Mouse (Mus musculus) forebrain, embryonic 11.5 days (tissue): ENCODE measurements at regions not wholly inside any gene's neighbourhood (a gene's known extent, or its start where the extent isn't known, plus 50 kb on each side); places are given as distances from the start of the nearest gene placed in this dataset.
"Not testable (repeated sequence)": the region's sequence is repeated elsewhere in the genome, so short reads cannot be mapped to it uniquely, and the experiment has no call there.

Source experiments
- ATAC-seq: fragments of 200-750 bp; cut with Nextera tagmentation; replicated peaks from 2 replicates; pipeline ENCODE4 v1.8.0; 2017; ENCODE audit warnings: moderate TSS enrichment; ENCODE audit not compliant: low FRiP score
- DNase-seq: peaks from one replicate; pipeline ENCODE4 v3.0.0-alpha.2; 2017; ENCODE audit warnings: low spot score
- H3K27ac ChIP-seq: fragments of 300-500 bp; sonication (generic); 2 replicates; pipeline ENCODE4 v1.5.1; 2014; ENCODE audit warnings: low read depth, low read length
- H3K27me3 ChIP-seq: fragments of 300-500 bp; sonication (generic); 2 replicates; pipeline ENCODE4 v1.6.1; 2014; ENCODE audit warnings: mild to moderate bottlenecking, low read length, mixed read lengths; ENCODE audit not compliant: control insufficient read depth, insufficient read depth
- H3K36me3 ChIP-seq: fragments of 300-500 bp; sonication (generic); 2 replicates; pipeline ENCODE4 v1.6.1; 2014; ENCODE audit warnings: mild to moderate bottlenecking, low read length, moderate library complexity, mixed read lengths; ENCODE audit not compliant: control insufficient read depth, insufficient read depth
- H3K4me1 ChIP-seq: fragments of 300-500 bp; sonication (generic); replicated peaks from 2 replicates; pipeline ENCODE4 v1.6.1; 2014; ENCODE audit warnings: low read length, mixed read lengths; ENCODE audit not compliant: control insufficient read depth, insufficient read depth
- H3K4me2 ChIP-seq: fragments of 300-500 bp; sonication (generic); 2 replicates; pipeline ENCODE4 v1.6.1; 2014; ENCODE audit warnings: low read depth, mild to moderate bottlenecking, low read length, moderate library complexity, mixed read lengths; ENCODE audit not compliant: severe bottlenecking
- H3K4me3 ChIP-seq: fragments of 300-500 bp; sonication (generic); 2 replicates; pipeline ENCODE4 v1.5.1; 2014; ENCODE audit warnings: low read depth, low read length
- H3K9ac ChIP-seq: fragments of 300-500 bp; sonication (generic); 2 replicates; pipeline ENCODE4 v1.6.1; 2014; ENCODE audit warnings: low read length
- H3K9me3 ChIP-seq: fragments of 300-500 bp; sonication (generic); 2 replicates; pipeline ENCODE4 v1.6.1; 2016; ENCODE audit warnings: low read length, mixed read lengths; ENCODE audit not compliant: control insufficient read depth
- WGBS: fragments of 180-500 bp; shearing (Covaris S2); extraction: QIAGEN DNeasy Blood & Tissue Kit; methylation state at CpG from one replicate; pipeline ENCODE4 v1.1.7; 2014; 5-methylcytosine and 5-hydroxymethylcytosine counted together

DNA sequence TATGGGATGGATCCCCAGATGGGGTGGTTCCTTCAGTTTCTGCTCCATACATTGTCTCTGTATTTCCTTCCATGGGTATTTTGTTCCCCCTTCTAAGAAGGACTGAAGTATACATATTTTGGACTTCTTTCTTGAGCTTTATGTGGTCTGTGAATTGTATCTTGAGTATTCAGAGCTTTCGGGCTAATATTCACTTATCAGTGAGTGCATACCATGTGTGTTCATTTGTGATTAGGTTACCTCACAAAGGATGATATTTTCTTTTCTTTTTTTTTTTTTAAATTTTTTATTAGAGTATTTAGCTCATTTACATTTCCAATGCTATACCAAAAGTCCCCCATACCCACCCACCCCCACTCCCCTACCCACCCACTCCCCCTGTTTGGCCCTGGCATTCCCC, 657.8 kb downstream of the Kcnt2 start:
- not testable (repeated sequence) for ATAC-seq, H3K27me3 ChIP-seq, H3K27ac ChIP-seq, DNase-seq, H3K9me3 ChIP-seq, H3K4me3 ChIP-seq, H3K36me3 ChIP-seq, H3K4me1 ChIP-seq, H3K9ac ChIP-seq, H3K4me2 ChIP-seq
- WGBS: 93% methylated on average over 1 of the region's 1 CpGs

DNA sequence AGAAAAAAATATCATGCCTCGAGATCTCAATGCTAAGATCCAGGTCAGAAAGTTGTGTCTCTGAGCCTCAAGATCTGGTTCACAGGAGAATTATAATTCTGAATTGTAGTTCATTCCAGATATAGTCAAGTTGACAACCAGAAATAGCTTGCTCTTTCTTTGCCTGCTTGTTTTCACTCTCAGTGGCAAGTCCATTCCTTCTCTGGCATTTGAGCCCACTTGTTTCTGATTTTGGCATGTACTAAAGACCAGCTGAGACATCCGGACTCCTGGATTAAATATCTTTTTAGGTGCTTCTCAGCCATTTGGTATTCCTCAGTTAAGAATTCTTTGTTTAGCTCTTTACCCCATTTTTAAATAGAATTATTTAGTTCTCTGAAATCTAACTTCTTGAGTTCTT, 667.6 kb downstream of the Kcnt2 start:
- no peaks in the 10 kb centered on the region for H3K9me3 ChIP-seq
- H3K4me3 ChIP-seq: no peak overlapping the region
- ATAC-seq (no peak), DNase-seq (no peak)
- H3K4me2 ChIP-seq: no peak overlapping the region
- no peaks in the 10 kb centered on the region for H3K4me1 ChIP-seq
- no peak overlapping the region for H3K9ac ChIP-seq
- 78% methylated on average over 2 of the region's 2 CpGs for WGBS
- no peak overlapping the region for H3K27ac ChIP-seq
- H3K36me3 ChIP-seq: no peaks in the 10 kb centered on the region
- H3K27me3 ChIP-seq: no peaks in the 10 kb centered on the region

- Histone ChIP-seq H3K4me2 (no peak overlapping the region), H3K36me3 (no peaks in the 10 kb centered on the region), H3K27ac (no peak overlapping the region), H3K9ac (no peak overlapping the region), H3K4me1 (no peaks in the 10 kb centered on the region), H3K9me3 (no peaks in the 10 kb centered on the region), H3K27me3 (no peaks in the 10 kb centered on the region), H3K4me3 (no peak overlapping the region)
- DNase-seq (no peak), ATAC-seq (no peak)
- 76% methylated on average over 4 of the region's 4 CpGs for WGBS
Observed at GRCm38 (mm10) chr1:140940348-140940747, 694.4 kb downstream of the Kcnt2 start.

GRCm38 (mm10) chr1:140958856-140959255, 712.9 kb downstream of the Kcnt2 start:
- ATAC-seq: 0 out of 2 replicates have a peak, but pooled peaks have one; percentile 24
- Histone ChIP-seq H3K27ac (no peak overlapping the region), H3K4me2 (no peak overlapping the region), H3K9me3 (no peaks in the 10 kb centered on the region), H3K4me3 (no peak overlapping the region), H3K27me3 (no peaks in the 10 kb centered on the region), H3K4me1 (no peaks in the 10 kb centered on the region), H3K36me3 (no peaks in the 10 kb centered on the region), H3K9ac (no peak overlapping the region)
- no peak for DNase-seq

- no peak overlapping the region for H3K9ac ChIP-seq
- ATAC-seq (no peak), DNase-seq (no peak)
- H3K9me3 ChIP-seq: no peaks in the 10 kb centered on the region
- H3K4me2 ChIP-seq: no peak overlapping the region
- H3K36me3 ChIP-seq: no peaks in the 10 kb centered on the region
- H3K4me3 ChIP-seq: no peak overlapping the region
- H3K27me3 ChIP-seq: no peaks in the 10 kb centered on the region
- WGBS: 71% methylated on average over 3 of the region's 3 CpGs
- no peak overlapping the region for H3K27ac ChIP-seq
- no peaks in the 10 kb centered on the region for H3K4me1 ChIP-seq
Observed at GRCm38 (mm10) chr1:141001821-141002220, 755.9 kb downstream of the Kcnt2 start.
